Mouse (Mus musculus) frontal cortex, postnatal 14 days (tissue): Measurements from ENCODE around the gene Scamp4.
"Not testable (repeated sequence)": the region's sequence is repeated elsewhere in the genome, so short reads cannot be mapped to it uniquely, and the experiment has no call there.

Source experiments
- DNase-seq, 2 experiments: peaks; one replicate each; pipeline ENCODE4 v3.0.0; 2022; ENCODE audit warnings: low spot score in 2 of 2

Gene Scamp4

GRCm38 (mm10) chr10:80610116-80610785 is 7.6 kb downstream of the Scamp4 start:
- DNase-seq, result no peak

- no peak for DNase-seq
Measured at GRCm38 (mm10) chr10:80611024-80611423, 8.4 kb downstream of the Scamp4 start.

GRCm38 (mm10) chr10:80611905-80612304 is 9.2 kb downstream of the Scamp4 start:
- DNase-seq, result no peak

GRCm38 (mm10) chr10:80613821-80614220 is 11.1 kb downstream of the Scamp4 start:
- DNase-seq, result no peak

GRCm38 (mm10) chr10:80614351-80614750 is 11.7 kb downstream of the Scamp4 start:
- no peak for DNase-seq

- no peak for DNase-seq
Measured at GRCm38 (mm10) chr10:80618181-80618580, 15.5 kb downstream of the Scamp4 start.

GRCm38 (mm10) chr10:80619465-80620244 is 17.0 kb downstream of the Scamp4 start:
- DNase-seq, result no peak

GRCm38 (mm10) chr10:80620365-80620764 is 17.7 kb downstream of the Scamp4 start:
- DNase-seq, result no peak

- DNase-seq, result no peak
Measured at GRCm38 (mm10) chr10:80620796-80621689, 18.4 kb downstream of the Scamp4 start.

- DNase-seq, result no peak
Measured at GRCm38 (mm10) chr10:80621690-80621939, 18.9 kb downstream of the Scamp4 start.

- peak; percentile 99 for DNase-seq
Measured at GRCm38 (mm10) chr10:80621940-80622660, 19.4 kb downstream of the Scamp4 start.

- DNase-seq, result peak; percentile 62 to 64
Measured at GRCm38 (mm10) chr10:80622661-80623456, 20.2 kb downstream of the Scamp4 start, which contains the start of gene Csnk1g2. Csnk1g2 (plus strand) TSS chr10:80622838.

GRCm38 (mm10) chr10:80623457-80624191 is 21.0 kb downstream of the Scamp4 start:
- DNase-seq, result no peak

GRCm38 (mm10) chr10:80625764-80626163 is 23.1 kb downstream of the Scamp4 start:
- no peak for DNase-seq

- DNase-seq, result no peak
Measured at GRCm38 (mm10) chr10:80627685-80628084, 25.0 kb downstream of the Scamp4 start.

GRCm38 (mm10) chr10:80628925-80629324 is 26.3 kb downstream of the Scamp4 start:
- DNase-seq, result no peak

GRCm38 (mm10) chr10:80635345-80635744 is 32.7 kb downstream of the Scamp4 start:
- no peak for DNase-seq

- DNase-seq, result no peak
Measured at GRCm38 (mm10) chr10:80646936-80647335, 44.3 kb downstream of the Scamp4 start.

GRCm38 (mm10) chr10:80649910-80650309 is 47.2 kb downstream of the Scamp4 start:
- DNase-seq, result not testable (repeated sequence)

GRCm38 (mm10) chr10:80650392-80650791 is 47.7 kb downstream of the Scamp4 start:
- no peak for DNase-seq
